Mouse (Mus musculus) midbrain, embryonic 16.5 days (tissue): ENCODE measurements around the gene Itpr1. TPM values are rescaled to one million over a fixed set of nuclear protein-coding genes. Genes with fewer than 3 reads are reported as not detected.

ENCODE experiments used
- ATAC-seq: fragments of 200-750 bp; cut with Nextera tagmentation; 2 replicates; pipeline ENCODE4 v1.8.0; 2017; ENCODE audit warnings: moderate TSS enrichment
- H3K27ac ChIP-seq: fragments of 300-500 bp; sonication (generic); 2 replicates; pipeline ENCODE4 v1.5.1; 2014; ENCODE audit warnings: mild to moderate bottlenecking, low read length, mixed read lengths
- H3K27me3 ChIP-seq: fragments of 300-500 bp; sonication (generic); 2 replicates; pipeline ENCODE4 v1.6.1; 2014; ENCODE audit warnings: low read depth, low read length, mixed read lengths; ENCODE audit not compliant: control insufficient read depth, insufficient read depth
- H3K36me3 ChIP-seq: fragments of 300-500 bp; sonication (generic); 2 replicates; pipeline ENCODE4 v1.6.1; 2014; ENCODE audit warnings: mild to moderate bottlenecking, low read length, moderate library complexity, mixed read lengths; ENCODE audit not compliant: control insufficient read depth, insufficient read depth
- H3K4me1 ChIP-seq: fragments of 300-500 bp; sonication (generic); 2 replicates; pipeline ENCODE4 v1.6.1; 2014; ENCODE audit warnings: mild to moderate bottlenecking, low read length, mixed read lengths; ENCODE audit not compliant: control insufficient read depth, insufficient read depth
- H3K4me2 ChIP-seq: fragments of 300-500 bp; sonication (generic); 2 replicates; pipeline ENCODE4 v1.6.1; 2014; ENCODE audit warnings: mild to moderate bottlenecking, low read length, mixed read lengths
- H3K4me3 ChIP-seq: fragments of 300-500 bp; sonication (generic); 2 replicates; pipeline ENCODE4 v1.5.1; 2014; ENCODE audit warnings: low read depth, mild to moderate bottlenecking, low read length, moderate library complexity, mixed read lengths
- H3K9ac ChIP-seq: fragments of 300-500 bp; sonication (generic); 2 replicates; pipeline ENCODE4 v1.6.1; 2014; ENCODE audit warnings: low read depth, low read length, mixed read lengths
- H3K9me3 ChIP-seq: fragments of 300-500 bp; sonication (generic); replicated peaks from 2 replicates; pipeline ENCODE4 v1.6.1; 2014; ENCODE audit warnings: mild to moderate bottlenecking, low read length, mixed read lengths; ENCODE audit not compliant: control insufficient read depth, poor library complexity, severe bottlenecking
- WGBS: fragments of 180-500 bp; shearing (Covaris S2); extraction: QIAGEN DNeasy Blood & Tissue Kit; methylation state at CpG from one replicate; pipeline ENCODE4 v1.1.7; 2014; 5-methylcytosine and 5-hydroxymethylcytosine counted together
- polyA plus RNA-seq: library from polyadenylated mRNA; unstranded; fragments of >200 nt; fragmentation: Nextera tagmentation; extraction: Ambion mirVana; gene quantifications from 2 replicates; pipeline ENCODE4 v1.2.1, GENCODE M21; 2015

Gene Itpr1
- polyA plus RNA-seq, 1 experiment from 2014 or later = 4.2 TPM

GRCm38 (mm10) chr6:108184847-108185684, 27.8 kb upstream of the Itpr1 start, which contains the start of gene Sumf1:
Gene Sumf1, minus strand, starts transcription at chr6:108185582.
- Histone ChIP-seq H3K36me3 (no peaks in the 10 kb centered on the region), H3K27ac (no peak within 1 kb of the TSS), H3K4me3 (peak within 1 kb of the TSS; percentile 73), H3K9me3 (no peaks in the 10 kb centered on the region), H3K4me1 (peaks cover 8% of the 10 kb centered on the region), H3K4me2 (peak within 1 kb of the TSS; percentile 95), H3K27me3 (no peaks in the 10 kb centered on the region; the same call in 1 of the 2 replicates), H3K9ac (peak within 1 kb of the TSS; percentile 74)
- WGBS = 6% methylated on average over 41 of the region's 49 CpGs
- ATAC-seq = peak; percentile 95

DNA sequence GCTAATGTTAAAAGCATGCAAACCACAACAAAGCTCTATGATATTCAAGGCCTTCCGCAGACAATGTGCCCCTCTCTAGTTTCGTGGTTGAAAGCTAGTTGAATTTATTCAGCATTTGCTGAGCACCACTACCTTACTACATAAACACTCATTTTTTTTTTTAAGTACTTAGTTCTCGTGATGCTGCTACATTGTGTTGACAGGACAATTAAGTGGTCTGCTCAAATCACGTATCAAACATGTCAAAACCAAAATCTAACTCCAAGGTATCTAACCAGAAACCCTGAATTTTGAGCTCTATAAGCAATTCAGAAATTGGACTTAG, 27.2 kb upstream of the Itpr1 start:
- H3K4me2 ChIP-seq = peak overlapping the region; percentile 95
- H3K4me3 ChIP-seq = peak overlapping the region; percentile 73
- ATAC-seq = 0 out of 2 replicates have a peak, but pooled peaks have one; percentile 3
- H3K9me3 ChIP-seq = no peaks in the 10 kb centered on the region
- H3K36me3 ChIP-seq = no peaks in the 10 kb centered on the region
- WGBS = 13% methylated on average over 4 of the region's 4 CpGs
- H3K27me3 ChIP-seq = no peaks in the 10 kb centered on the region; the same call in 1 of the 2 replicates
- H3K27ac ChIP-seq = no peak overlapping the region
- no peak overlapping the region; the same call in 1 of the 2 replicates for H3K9ac ChIP-seq
- peaks cover 8% of the 10 kb centered on the region for H3K4me1 ChIP-seq

- H3K27ac ChIP-seq = no peak overlapping the region
- no peak overlapping the region for H3K4me2 ChIP-seq
- H3K4me1 ChIP-seq = no peaks in the 10 kb centered on the region
- H3K9ac ChIP-seq = no peak overlapping the region
- H3K4me3 ChIP-seq = no peak overlapping the region
- no peaks in the 10 kb centered on the region; the same call in 1 of the 2 replicates for H3K27me3 ChIP-seq
- no peak for ATAC-seq
- H3K36me3 ChIP-seq = no peaks in the 10 kb centered on the region
- no peaks in the 10 kb centered on the region for H3K9me3 ChIP-seq
- WGBS = 95% methylated on average over 1 of the region's 1 CpGs
Measured at GRCm38 (mm10) chr6:108190690-108191089, 22.2 kb upstream of the Itpr1 start.

DNA sequence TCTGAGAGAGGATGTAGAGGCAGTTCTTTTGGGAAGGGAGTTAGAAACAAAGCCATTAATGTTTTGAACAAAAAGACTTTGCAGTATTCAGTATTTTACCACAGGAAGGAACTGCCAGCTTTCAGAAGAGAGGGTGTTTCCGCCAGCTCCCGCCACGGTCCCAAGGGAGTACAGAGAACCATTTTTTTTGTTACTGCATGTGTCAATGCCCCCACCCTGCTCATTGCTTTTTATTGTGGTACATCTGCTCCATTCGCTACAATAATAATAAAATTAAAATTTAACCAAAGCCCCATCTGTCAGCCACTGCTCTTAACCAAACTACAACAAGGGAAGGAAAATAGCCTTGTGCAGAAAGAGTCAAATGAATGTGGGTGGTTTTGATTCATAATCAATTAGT, 20.3 kb upstream of the Itpr1 start:
- Histone ChIP-seq H3K9me3 (no peaks in the 10 kb centered on the region), H3K27ac (no peak overlapping the region), H3K9ac (no peak overlapping the region), H3K36me3 (no peaks in the 10 kb centered on the region), H3K4me3 (no peak overlapping the region), H3K27me3 (no peaks in the 10 kb centered on the region; the same call in 1 of the 2 replicates), H3K4me2 (no peak overlapping the region), H3K4me1 (no peaks in the 10 kb centered on the region)
- no peak for ATAC-seq
- WGBS = 65% methylated on average over 4 of the region's 4 CpGs

DNA sequence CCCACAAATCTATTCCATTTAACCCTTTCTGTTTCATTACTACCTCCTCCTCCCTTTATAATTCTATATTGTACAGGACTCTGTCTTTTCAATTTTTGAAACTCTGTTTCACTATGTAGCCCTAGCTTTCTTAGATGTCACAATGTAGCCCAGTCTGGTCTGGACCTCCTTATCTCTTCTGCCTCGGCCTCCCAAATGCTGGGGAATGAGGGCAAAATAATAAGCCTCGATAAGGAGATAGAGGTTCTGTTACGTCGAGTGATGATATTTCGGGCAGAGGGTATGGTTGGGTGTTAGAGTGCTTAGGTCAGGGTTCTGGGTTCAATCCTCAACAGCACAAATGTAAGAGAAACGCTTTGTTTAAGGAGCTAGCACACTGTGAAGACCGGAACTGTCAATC, 16.2 kb upstream of the Itpr1 start:
- WGBS = 85% methylated on average over 7 of the region's 7 CpGs
- Histone ChIP-seq H3K9me3 (no peaks in the 10 kb centered on the region), H3K27ac (no peak overlapping the region)

DNA sequence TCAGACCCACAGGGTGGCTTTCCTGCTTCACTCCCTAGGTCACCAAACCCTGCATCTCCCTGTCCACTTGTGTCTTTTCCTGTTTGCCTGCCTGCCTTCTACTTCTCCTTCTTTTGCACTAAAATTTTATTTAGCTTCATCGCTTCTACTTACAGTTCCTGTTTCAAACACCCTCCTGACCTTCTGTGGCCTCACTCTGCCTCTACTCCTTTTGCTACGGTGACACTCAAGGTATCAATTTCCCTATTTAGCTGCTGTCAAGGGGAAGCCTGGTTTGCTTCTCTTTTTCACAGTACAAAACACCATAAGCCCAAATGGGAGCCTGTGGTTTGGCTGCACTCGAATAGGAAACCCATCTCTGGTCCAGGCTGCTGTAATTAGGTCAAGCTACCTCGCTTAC, 15.8 kb upstream of the Itpr1 start:
- Histone ChIP-seq H3K9me3 (no peaks in the 10 kb centered on the region), H3K4me2 (no peak overlapping the region), H3K9ac (no peak overlapping the region), H3K36me3 (no peaks in the 10 kb centered on the region), H3K27ac (no peak overlapping the region), H3K4me1 (no peaks in the 10 kb centered on the region), H3K27me3 (no peaks in the 10 kb centered on the region), H3K4me3 (no peak overlapping the region)
- no peak for ATAC-seq
- WGBS = 82% methylated on average over 4 of the region's 4 CpGs

More for the DNA sequence above, 16.2 kb upstream of the Itpr1 start:
- no peaks in the 10 kb centered on the region for H3K27me3 ChIP-seq
- no peak for ATAC-seq
- H3K36me3 ChIP-seq = no peaks in the 10 kb centered on the region
- H3K9ac ChIP-seq = no peak overlapping the region
- H3K4me2 ChIP-seq = no peak overlapping the region
- no peaks in the 10 kb centered on the region for H3K4me1 ChIP-seq
- no peak overlapping the region for H3K4me3 ChIP-seq

DNA sequence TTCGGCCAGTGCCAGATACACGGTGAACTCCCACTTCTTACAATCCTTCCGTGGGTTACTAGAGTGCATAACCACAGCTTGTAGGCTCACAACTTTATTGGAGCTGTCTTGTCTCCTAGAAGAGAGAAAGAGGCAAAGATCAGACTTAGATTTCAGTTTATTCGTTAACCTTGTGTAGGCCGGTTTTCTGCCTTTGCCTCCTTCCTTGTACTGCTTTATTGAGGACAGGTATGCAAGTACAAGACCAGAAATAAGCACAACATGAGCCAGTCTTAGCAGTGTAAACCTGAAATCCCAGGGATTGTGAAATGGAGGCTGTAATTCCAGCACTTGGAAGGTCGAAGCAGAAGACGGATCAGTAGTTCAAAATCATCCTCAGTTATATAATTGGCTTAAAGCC, 14.6 kb upstream of the Itpr1 start:
- Histone ChIP-seq H3K36me3 (no peaks in the 10 kb centered on the region), H3K27me3 (no peaks in the 10 kb centered on the region), H3K4me1 (no peaks in the 10 kb centered on the region), H3K9ac (no peak overlapping the region), H3K4me2 (no peak overlapping the region), H3K9me3 (no peaks in the 10 kb centered on the region), H3K4me3 (no peak overlapping the region), H3K27ac (no peak overlapping the region)
- 87% methylated on average over 7 of the region's 7 CpGs for WGBS
- no peak for ATAC-seq

- Histone ChIP-seq H3K27ac (no peak overlapping the region), H3K4me2 (no peak overlapping the region), H3K27me3 (no peaks in the 10 kb centered on the region), H3K36me3 (no peaks in the 10 kb centered on the region), H3K9me3 (no peaks in the 10 kb centered on the region), H3K4me1 (no peaks in the 10 kb centered on the region), H3K4me3 (no peak overlapping the region), H3K9ac (no peak overlapping the region)
- WGBS = 92% methylated on average over 2 of the region's 2 CpGs
- no peak for ATAC-seq
Measured at GRCm38 (mm10) chr6:108204322-108204721, 8.6 kb upstream of the Itpr1 start.

DNA sequence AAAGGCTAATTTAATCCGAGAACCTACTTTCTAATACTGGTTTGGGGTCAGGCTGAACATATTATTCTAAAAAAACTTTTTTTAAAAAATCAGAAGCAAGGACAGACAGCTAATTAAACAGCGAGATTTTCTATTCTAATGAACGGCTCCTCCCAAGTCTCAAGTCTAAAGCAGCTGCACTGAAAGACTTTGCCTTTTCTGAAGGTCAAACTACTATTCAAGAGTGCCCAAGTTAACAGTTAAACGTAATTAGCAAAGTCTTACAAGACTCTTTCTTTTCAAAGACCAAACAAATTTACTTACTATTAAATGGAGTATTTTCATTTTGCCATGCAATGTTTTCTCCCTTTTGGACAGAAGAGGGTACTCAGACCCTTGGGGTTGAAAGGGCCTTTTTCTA, 6.8 kb upstream of the Itpr1 start:
- no peaks in the 10 kb centered on the region for H3K9me3 ChIP-seq
- ATAC-seq = no peak
- H3K4me2 ChIP-seq = no peak overlapping the region
- H3K36me3 ChIP-seq = no peaks in the 10 kb centered on the region
- no peaks in the 10 kb centered on the region for H3K27me3 ChIP-seq
- H3K9ac ChIP-seq = no peak overlapping the region
- H3K27ac ChIP-seq = no peak overlapping the region
- WGBS = 79% methylated on average over 4 of the region's 4 CpGs
- no peaks in the 10 kb centered on the region for H3K4me1 ChIP-seq
- no peak overlapping the region for H3K4me3 ChIP-seq
